Mouse (Mus musculus): ENCODE measurements around the gene Ccdc92. TPM values are rescaled to one million over a fixed set of nuclear protein-coding genes. Genes with fewer than 3 reads are reported as not detected.

The Ccdc92 gene
- total and polyA plus RNA-seq, 2 experiments = 0.29 TPM; not detected in 1

DNA sequence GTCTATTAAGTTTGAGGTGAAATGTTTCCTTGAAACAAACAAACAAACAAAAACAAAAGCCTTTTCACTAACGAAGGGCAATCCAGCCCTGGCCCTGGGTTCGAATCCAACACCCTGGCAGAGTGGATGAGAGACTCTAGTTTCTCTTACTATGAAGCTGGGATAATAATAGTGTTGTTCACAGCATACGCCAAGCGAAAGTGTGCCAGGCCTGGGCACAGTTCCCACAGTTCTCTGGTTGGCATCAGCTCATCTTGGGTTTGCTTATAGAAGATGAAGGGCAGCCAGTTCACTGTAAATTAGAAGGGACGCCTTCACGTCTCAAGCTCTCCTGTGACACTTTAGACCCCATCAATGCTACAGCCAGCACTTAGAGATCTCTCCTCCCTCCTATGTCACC, 39.5 kb upstream of the Ccdc92 start:
- H3K4me3 ChIP-seq (ENCODE audit: insufficient read depth, low read depth, low read length) = no peak overlapping the region
- H3K27me3 ChIP-seq (ENCODE audit: control insufficient read depth, insufficient read depth, low read length) = no peaks in the 10 kb centered on the region
- H3K9ac ChIP-seq (ENCODE audit: low read depth, low read length) = no peak overlapping the region
- peaks cover 9% of the 10 kb centered on the region for H3K4me1 ChIP-seq (ENCODE audit: control insufficient read depth, insufficient read depth, low read length)
- DNase-seq (ENCODE audit: extremely low read depth, low read depth, low spot score) = no peak
- TF ChIP-seq CTCF (IDR thresholded peaks at IDR 0.05; ENCODE audit: low read depth, low read length) (no peak), POLR2A (IDR thresholded peaks at IDR 0.05; ENCODE audit: extremely low read depth, insufficient read depth, low read length) (no peak)
- no peaks in the 10 kb centered on the region for H3K36me3 ChIP-seq (ENCODE audit: control insufficient read depth, insufficient read depth, low read length)
- 28% methylated on average over 6 of the region's 6 CpGs for WGBS
- H3K79me2 ChIP-seq (ENCODE audit: control insufficient read depth, insufficient read depth, low read length) = no peaks in the 10 kb centered on the region
- H3K27ac ChIP-seq (replicated peaks; ENCODE audit: insufficient read depth, low read depth, low read length) = no peak overlapping the region

DNA sequence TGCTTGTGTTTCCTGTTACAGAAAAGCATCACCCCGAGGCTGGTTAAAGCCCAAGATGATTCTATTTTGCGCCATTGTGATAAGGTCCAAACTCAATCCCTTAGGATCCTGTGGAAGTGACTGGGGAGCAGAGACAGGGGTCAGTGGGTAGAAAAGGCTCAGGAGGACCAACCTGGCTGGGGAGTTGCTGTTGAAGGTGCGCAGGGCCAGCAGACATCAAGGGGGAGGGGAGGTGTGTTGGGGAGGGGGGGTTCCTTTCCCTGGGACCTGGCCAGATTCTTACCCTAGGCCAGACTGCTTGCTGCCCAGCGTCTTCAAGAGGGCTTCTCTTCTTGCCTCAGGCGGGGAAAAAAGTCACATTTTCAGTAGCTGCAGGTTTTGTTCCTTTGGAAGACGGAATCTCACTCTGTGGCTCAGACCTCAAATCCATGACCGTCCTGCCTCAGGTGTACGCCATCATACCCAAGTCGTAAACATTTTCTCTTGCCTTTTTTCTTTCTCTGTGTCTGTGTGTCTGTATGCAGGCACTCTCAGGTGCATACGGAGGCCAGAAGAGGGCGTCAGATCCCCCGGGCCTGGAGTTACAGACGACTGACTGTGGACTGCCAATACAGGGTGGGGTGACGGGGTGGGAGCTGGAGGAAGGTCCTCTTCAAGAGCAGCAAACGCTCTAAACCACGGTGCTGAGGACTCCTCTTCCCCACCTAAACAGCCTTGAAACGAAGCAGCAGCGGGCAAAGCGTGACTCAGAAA, 38.7 kb upstream of the Ccdc92 start:
- WGBS = 52% methylated on average over 19 of the region's 19 CpGs
- Histone ChIP-seq H3K27me3 (ENCODE audit: control insufficient read depth, insufficient read depth, low read length) (no peaks in the 10 kb centered on the region), H3K27ac (replicated peaks; ENCODE audit: insufficient read depth, low read depth, low read length) (no peak overlapping the region), H3K4me1 (ENCODE audit: control insufficient read depth, insufficient read depth, low read length) (peaks cover 9% of the 10 kb centered on the region), H3K4me3 (ENCODE audit: insufficient read depth, low read depth, low read length) (no peak overlapping the region), H3K36me3 (ENCODE audit: control insufficient read depth, insufficient read depth, low read length) (no peaks in the 10 kb centered on the region), H3K9ac (ENCODE audit: low read depth, low read length) (no peak overlapping the region), H3K79me2 (ENCODE audit: control insufficient read depth, insufficient read depth, low read length) (no peaks in the 10 kb centered on the region)
- TF ChIP-seq CTCF (IDR thresholded peaks at IDR 0.05; ENCODE audit: low read depth, low read length) (peak; percentile 43), POLR2A (IDR thresholded peaks at IDR 0.05; ENCODE audit: extremely low read depth, insufficient read depth, low read length) (no peak)
- DNase-seq (ENCODE audit: extremely low read depth, low read depth, low spot score) = no peak

DNA sequence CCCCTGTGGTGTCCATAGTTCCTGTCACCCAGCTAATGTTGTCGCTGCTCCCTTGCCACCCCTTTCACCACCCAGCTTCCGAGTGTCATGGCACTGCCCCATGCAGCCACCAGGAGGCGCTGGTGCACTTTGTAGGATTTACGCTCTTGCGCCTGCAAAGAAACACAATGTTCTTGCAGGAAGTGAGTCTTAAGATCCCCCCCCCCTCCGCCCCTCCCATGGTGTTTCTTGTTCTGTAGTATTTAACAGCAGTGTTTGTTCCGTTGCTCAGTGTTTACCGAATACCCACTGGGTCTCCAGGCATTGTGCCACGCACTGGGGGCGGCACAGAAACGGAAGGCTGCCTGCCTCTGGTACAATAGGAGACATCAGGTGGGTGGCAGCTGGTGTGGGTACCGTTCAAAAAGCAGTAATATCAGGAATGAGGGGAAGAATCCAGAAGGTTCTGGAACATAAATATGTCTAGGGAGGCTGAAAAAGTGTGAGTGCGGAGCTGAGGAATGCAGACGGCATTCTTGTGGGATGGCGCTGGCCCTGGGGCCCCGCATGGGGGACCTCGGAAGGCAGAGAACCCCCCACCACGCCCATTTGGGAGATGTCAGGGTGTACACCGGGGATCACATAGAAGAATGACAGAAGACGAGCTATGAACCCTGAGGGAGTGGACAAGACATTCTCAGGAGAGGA, 37.9 kb upstream of the Ccdc92 start:
- Histone ChIP-seq H3K79me2 (ENCODE audit: control insufficient read depth, insufficient read depth, low read length) (no peaks in the 10 kb centered on the region), H3K4me1 (ENCODE audit: control insufficient read depth, insufficient read depth, low read length) (peaks cover 9% of the 10 kb centered on the region), H3K27me3 (ENCODE audit: control insufficient read depth, insufficient read depth, low read length) (no peaks in the 10 kb centered on the region), H3K27ac (replicated peaks; ENCODE audit: insufficient read depth, low read depth, low read length) (no peak overlapping the region), H3K9ac (ENCODE audit: low read depth, low read length) (no peak overlapping the region), H3K36me3 (ENCODE audit: control insufficient read depth, insufficient read depth, low read length) (no peaks in the 10 kb centered on the region), H3K4me3 (ENCODE audit: insufficient read depth, low read depth, low read length) (no peak overlapping the region)
- peak; percentile 99 for TF ChIP-seq CTCF (IDR thresholded peaks at IDR 0.05; ENCODE audit: low read depth, low read length)
- no peak for TF ChIP-seq POLR2A (IDR thresholded peaks at IDR 0.05; ENCODE audit: extremely low read depth, insufficient read depth, low read length)
- WGBS = 35% methylated on average over 20 of the region's 20 CpGs
- DNase-seq (ENCODE audit: extremely low read depth, low read depth, low spot score) = peak; percentile 38

DNA sequence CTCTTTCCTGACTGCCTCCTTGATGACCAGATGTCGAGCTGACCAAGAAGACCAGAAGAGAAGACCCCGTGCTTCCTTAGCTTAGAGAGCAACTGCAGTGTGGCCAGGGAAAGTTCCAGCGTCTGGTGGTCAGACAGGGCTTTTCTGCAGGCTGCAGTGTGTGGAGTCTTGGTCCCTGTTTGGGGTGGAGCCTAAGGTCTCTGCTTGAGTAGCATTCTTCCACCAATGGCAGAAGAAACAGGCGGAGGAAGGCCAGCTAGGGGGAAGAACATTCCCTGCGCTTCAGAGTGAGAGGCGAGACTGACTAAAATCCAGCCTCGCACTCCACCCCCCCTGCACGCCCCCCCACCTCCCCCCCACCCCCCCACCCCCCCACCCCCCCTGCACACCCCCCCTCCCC, 33.9 kb upstream of the Ccdc92 start:
- no peaks in the 10 kb centered on the region for H3K79me2 ChIP-seq (ENCODE audit: control insufficient read depth, insufficient read depth, low read length)
- no peaks in the 10 kb centered on the region for H3K27me3 ChIP-seq (ENCODE audit: control insufficient read depth, insufficient read depth, low read length)
- no peaks in the 10 kb centered on the region for H3K36me3 ChIP-seq (ENCODE audit: control insufficient read depth, insufficient read depth, low read length)
- peaks cover 12% of the 10 kb centered on the region for H3K4me1 ChIP-seq (ENCODE audit: control insufficient read depth, insufficient read depth, low read length)
- no peak overlapping the region for H3K4me3 ChIP-seq (ENCODE audit: insufficient read depth, low read depth, low read length)
- no peak for TF ChIP-seq POLR2A (IDR thresholded peaks at IDR 0.05; ENCODE audit: extremely low read depth, insufficient read depth, low read length)
- no peak for TF ChIP-seq CTCF (IDR thresholded peaks at IDR 0.05; ENCODE audit: low read depth, low read length)
- no peak overlapping the region for H3K27ac ChIP-seq (replicated peaks; ENCODE audit: insufficient read depth, low read depth, low read length)
- no peak overlapping the region for H3K9ac ChIP-seq (ENCODE audit: low read depth, low read length)
- no peak for DNase-seq (ENCODE audit: extremely low read depth, low read depth, low spot score)
- WGBS = 92% methylated on average over 6 of the region's 8 CpGs

DNA sequence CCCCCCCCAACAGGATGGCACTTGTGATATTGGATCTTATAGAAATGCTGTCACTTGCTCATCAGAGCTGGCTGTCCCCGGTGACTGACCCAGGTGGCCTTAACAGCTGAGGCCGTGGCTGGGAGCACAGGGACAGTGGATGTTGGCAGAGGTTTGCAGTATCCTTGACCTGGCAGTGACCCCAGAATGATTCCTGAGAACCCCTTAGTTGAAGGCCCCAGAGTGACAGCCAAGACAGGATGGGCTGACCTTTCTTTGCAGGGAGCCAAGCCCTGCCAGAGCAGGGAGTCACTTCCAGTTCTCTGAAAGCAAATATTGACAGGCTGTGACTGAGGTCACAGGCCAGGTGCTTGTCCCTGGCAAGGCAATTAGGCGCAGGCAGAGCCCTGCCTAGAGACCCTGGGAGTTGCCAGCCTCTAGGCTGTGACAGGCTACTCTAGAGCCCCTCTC, 29.7 kb upstream of the Ccdc92 start:
- TF ChIP-seq POLR2A (IDR thresholded peaks at IDR 0.05; ENCODE audit: extremely low read depth, insufficient read depth, low read length) (no peak), CTCF (IDR thresholded peaks at IDR 0.05; ENCODE audit: low read depth, low read length) (no peak)
- peak; percentile 99 for DNase-seq (ENCODE audit: extremely low read depth, low read depth, low spot score)
- Histone ChIP-seq H3K27me3 (ENCODE audit: control insufficient read depth, insufficient read depth, low read length) (no peaks in the 10 kb centered on the region), H3K4me1 (ENCODE audit: control insufficient read depth, insufficient read depth, low read length) (peaks cover 8% of the 10 kb centered on the region), H3K27ac (replicated peaks; ENCODE audit: insufficient read depth, low read depth, low read length) (0 out of 2 replicates have a peak overlapping the region, but pooled peaks have one; percentile 18), H3K4me3 (ENCODE audit: insufficient read depth, low read depth, low read length) (no peak overlapping the region), H3K79me2 (ENCODE audit: control insufficient read depth, insufficient read depth, low read length) (no peaks in the 10 kb centered on the region), H3K9ac (ENCODE audit: low read depth, low read length) (peak overlapping the region; percentile 30; the same call in 1 of the 2 replicates), H3K36me3 (ENCODE audit: control insufficient read depth, insufficient read depth, low read length) (0 out of 2 replicates have a peak, but pooled peaks cover 1% of the 10 kb centered on the region)
- WGBS = 8% methylated on average over 3 of the region's 3 CpGs
